Mouse (Mus musculus) brain, embryonic 14.5 days (tissue): ENCODE measurements around the gene Erich6.

Experiments
- CTCF ChIP-seq: fragments of 200-500 bp; IDR thresholded peaks from 2 replicates; pipeline ENCODE4 v1.5.1; 2012; ENCODE audit warnings: inconsistent platforms, mild to moderate bottlenecking, moderate library complexity, borderline replicate concordance; ENCODE audit not compliant: insufficient read depth, insufficient read length; ENCODE audit errors: extremely low read depth
- POLR2A ChIP-seq: fragments of 200-500 bp; IDR thresholded peaks from 2 replicates; pipeline ENCODE4 v1.6.1; 2012; ENCODE audit warnings: mild to moderate bottlenecking, inconsistent platforms, borderline replicate concordance; ENCODE audit not compliant: poor library complexity, insufficient read depth, insufficient read length, severe bottlenecking; ENCODE audit errors: extremely low read depth

DNA sequence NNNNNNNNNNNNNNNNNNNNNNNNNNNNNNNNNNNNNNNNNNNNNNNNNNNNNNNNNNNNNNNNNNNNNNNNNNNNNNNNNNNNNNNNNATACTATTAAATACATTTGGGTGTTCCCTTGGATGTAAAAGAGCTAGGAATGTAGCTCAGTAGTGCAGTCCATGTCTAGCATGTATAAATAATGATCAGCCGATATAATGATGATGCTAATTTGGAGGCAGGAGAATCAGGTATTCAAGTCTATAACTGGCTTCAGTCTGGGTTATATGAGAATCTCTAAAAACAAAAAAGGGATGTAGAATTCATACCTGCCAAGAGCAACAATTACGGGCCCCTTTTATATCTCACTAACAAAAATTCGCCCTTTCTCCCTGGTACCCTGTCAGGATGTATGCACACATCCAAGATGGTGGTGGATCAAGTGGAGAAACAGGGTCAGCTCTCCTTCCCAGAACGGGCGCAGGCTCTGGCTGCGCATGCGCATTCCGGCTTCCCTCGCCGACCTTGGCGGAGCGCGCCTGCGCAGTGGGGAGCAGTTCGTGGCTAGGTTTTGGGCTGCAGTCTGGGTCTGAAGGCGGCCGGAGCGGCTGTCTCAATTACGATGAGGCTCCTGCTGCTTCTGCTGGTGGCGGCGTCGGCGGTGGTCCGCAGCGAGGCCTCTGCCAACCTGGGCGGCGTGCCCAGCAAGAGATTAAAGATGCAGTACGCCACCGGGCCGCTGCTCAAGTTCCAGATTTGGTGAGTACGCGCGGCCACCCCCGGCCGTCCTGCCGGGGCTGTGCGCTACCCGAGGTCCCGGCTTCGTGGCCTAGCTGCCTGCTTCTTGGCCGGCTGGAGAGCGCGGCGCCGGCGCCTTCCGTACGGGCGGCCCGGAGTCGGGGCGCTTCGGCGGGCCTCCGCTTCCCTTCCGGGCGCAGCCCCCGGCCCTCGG lies 60.6 kb downstream of the Erich6 start, which contains the start of gene Selenot:
- TF ChIP-seq POLR2A, result peak; percentile 92; the same call in 1 of the 2 replicates
- TF ChIP-seq CTCF, result no peak
